Mouse (Mus musculus) ES-E14 (cell line): ENCODE data around the gene Pdk1. TPM values are rescaled to one million over a fixed set of nuclear protein-coding genes. Genes with fewer than 3 reads are reported as not detected.

ENCODE experiments used
- DNase-seq: peaks from one replicate; pipeline ENCODE4 v3.0.0-alpha.2; 2013; ENCODE audit warnings: low read depth, low spot score
- H3K27ac ChIP-seq: 2 replicates; pipeline ENCODE4 v1.5.1; 2012; ENCODE audit warnings: low read depth, mild to moderate bottlenecking, low read length, moderate library complexity, mixed read lengths; ENCODE audit not compliant: poor library complexity, insufficient read depth, severe bottlenecking
- H3K36me3 ChIP-seq: 2 replicates; pipeline ENCODE4 v1.6.1; 2012; ENCODE audit warnings: mild to moderate bottlenecking, low read length, moderate library complexity, mixed read lengths; ENCODE audit not compliant: control insufficient read depth, poor library complexity, insufficient read depth, severe bottlenecking
- H3K4me1 ChIP-seq, 2 experiments: fragments of 150-350 bp in 1 of 2; sonication (generic) in 1 of 2; 2 replicates each; pipeline ENCODE4 v1.6.1; 2012; ENCODE audit warnings: low read length in 2 of 2, mild to moderate bottlenecking in 1 of 2, mixed read lengths in 1 of 2; ENCODE audit not compliant: control insufficient read depth in 2 of 2, insufficient read depth in 2 of 2, poor library complexity in 1 of 2
- H3K4me3 ChIP-seq, 2 experiments: fragments of 150-350 bp in 1 of 2; sonication (generic) in 1 of 2; 2 replicates each; pipeline ENCODE4 v1.5.1; 2012; ENCODE audit warnings: low read length in 2 of 2, low read depth in 1 of 2, mild to moderate bottlenecking in 1 of 2, mixed read lengths in 1 of 2; ENCODE audit not compliant: insufficient read depth in 1 of 2, poor library complexity in 1 of 2, severe bottlenecking in 1 of 2
- H3K9ac ChIP-seq: 2 replicates; pipeline ENCODE4 v1.6.1; 2012; ENCODE audit warnings: low read depth, mild to moderate bottlenecking, low read length, mixed read lengths; ENCODE audit not compliant: poor library complexity, insufficient read depth, severe bottlenecking
- H3K9me3 ChIP-seq: fragments of 150-350 bp; sonication (generic); 2 replicates; pipeline ENCODE4 v1.6.1; 2012; ENCODE audit warnings: low read depth, mild to moderate bottlenecking, low read length; ENCODE audit not compliant: control insufficient read depth, insufficient read depth
- CHD2 ChIP-seq: IDR thresholded peaks from 2 replicates; pipeline ENCODE4 v1.6.1; 2014; ENCODE audit warnings: mild to moderate bottlenecking, low read depth, low read length, inconsistent platforms
- HCFC1 ChIP-seq: IDR thresholded peaks from 2 replicates; pipeline ENCODE4 v1.6.1; 2012; ENCODE audit warnings: low read length, inconsistent platforms, borderline replicate concordance; ENCODE audit not compliant: insufficient read depth
- MAFK ChIP-seq: IDR thresholded peaks from 2 replicates; pipeline ENCODE4 v1.6.1; 2014; ENCODE audit warnings: mild to moderate bottlenecking, low read depth, low read length, inconsistent platforms; ENCODE audit not compliant: insufficient read depth
- ZC3H11A ChIP-seq: IDR thresholded peaks from 2 replicates; pipeline ENCODE4 v1.6.1; 2012; ENCODE audit warnings: low read depth, mild to moderate bottlenecking, inconsistent platforms, low read length, borderline replicate concordance
- ZNF384 ChIP-seq: IDR thresholded peaks from 2 replicates; pipeline ENCODE4 v1.6.1; 2012; ENCODE audit warnings: low read depth, low read length, inconsistent platforms
- in situ Hi-C, 2 experiments: fragments of 600-800 bp; cut with MboI; formaldehyde crosslinking; loops; one replicate each; pipeline ENCODE4 v1.15.1; 2025; ENCODE audit warnings: low sequenced_read_pairs in 2 of 2, inconsistent platforms in 1 of 2; ENCODE audit not compliant: unreplicated experiment in 2 of 2
- total RNA-seq: library from RNA; depleted of rRNA; stranded (reverse); fragments of 300-350 nt; gene quantifications from 2 replicates; pipeline ENCODE4 v1.2.3, GENCODE M21; 2012

Gene Pdk1
- total RNA-seq, 1 experiment, result 54.9 TPM

- TF ChIP-seq MAFK (no peak), ZC3H11A (no peak), ZNF384 (no peak), HCFC1 (no peak), CHD2 (no peak)
- Histone ChIP-seq H3K36me3 (peaks cover 14% of the 10 kb centered on the region; the same call in 1 of the 2 replicates), H3K9me3 (no peaks in the 10 kb centered on the region), H3K27ac (no peak overlapping the region), H3K4me3 (no peak overlapping the region), H3K9ac (no peak overlapping the region), H3K4me1 (no peaks in the 10 kb centered on the region)
- in situ Hi-C loops, result loop anchor here (10.0 to 25.0 kb wide), 2 partner anchors 249 to 396 kb away; no protein-coding TSS in a partner anchor
- DNase-seq, result no peak
These were observed 39.4 kb upstream of the Pdk1 start for GRCm38 (mm10) chr2:71833626-71834025.

GRCm38 (mm10) chr2:71834371-71834770, 38.7 kb upstream of the Pdk1 start:
- Histone ChIP-seq H3K9me3 (no peaks in the 10 kb centered on the region), H3K9ac (no peak overlapping the region), H3K4me3 (no peak overlapping the region), H3K36me3 (peaks cover 15% of the 10 kb centered on the region; the same call in 1 of the 2 replicates), H3K27ac (no peak overlapping the region), H3K4me1 (no peaks in the 10 kb centered on the region)
- no peak for DNase-seq
- no peak for TF ChIP-seq CHD2
- no peak for TF ChIP-seq ZC3H11A
- TF ChIP-seq MAFK, result no peak
- TF ChIP-seq HCFC1, result no peak
- no peak for TF ChIP-seq ZNF384
- in situ Hi-C loops, result loop anchor here (10.0 to 25.0 kb wide), 2 partner anchors 250 to 397 kb away; no protein-coding TSS in a partner anchor

- no peak for DNase-seq
- H3K36me3 ChIP-seq, result peaks cover 21% of the 10 kb centered on the region; the same call in 1 of the 2 replicates
These were observed 37.5 kb upstream of the Pdk1 start for GRCm38 (mm10) chr2:71835556-71835955.

GRCm38 (mm10) chr2:71836232-71836631, 36.8 kb upstream of the Pdk1 start:
- in situ Hi-C loops, result loop anchor here (10.0 to 25.0 kb wide), 2 partner anchors 251 to 399 kb away; no protein-coding TSS in a partner anchor
- Histone ChIP-seq H3K27ac (no peak overlapping the region), H3K36me3 (peaks cover 21% of the 10 kb centered on the region), H3K4me3 (no peak overlapping the region), H3K4me1 (no peaks in the 10 kb centered on the region), H3K9me3 (no peaks in the 10 kb centered on the region), H3K9ac (no peak overlapping the region)
- DNase-seq, result no peak
- TF ChIP-seq CHD2, result no peak
- TF ChIP-seq ZC3H11A, result no peak
- TF ChIP-seq MAFK, result no peak
- no peak for TF ChIP-seq ZNF384
- TF ChIP-seq HCFC1, result no peak

More at GRCm38 (mm10) chr2:71835556-71835955, 37.5 kb upstream of the Pdk1 start:
- in situ Hi-C loops, result loop anchor here (10.0 to 25.0 kb wide), 2 partner anchors 251 to 398 kb away; no protein-coding TSS in a partner anchor
- Histone ChIP-seq H3K27ac (no peak overlapping the region), H3K9ac (no peak overlapping the region), H3K4me1 (no peaks in the 10 kb centered on the region), H3K9me3 (no peaks in the 10 kb centered on the region), H3K4me3 (no peak overlapping the region)
- TF ChIP-seq MAFK (no peak), ZNF384 (no peak), HCFC1 (no peak), ZC3H11A (no peak)
